Mouse (Mus musculus): Measurements from ENCODE around the gene Aqp3.

- no peak for TF ChIP-seq GATA1 (IDR thresholded peaks at IDR 0.05; ENCODE audit: low read length)
- no peak for TF ChIP-seq TAL1 (IDR thresholded peaks at IDR 0.05; ENCODE audit: low read length)
Measured at GRCm38 (mm10) chr4:41043961-41044360, 54.0 kb downstream of the Aqp3 start.
